Mouse (Mus musculus): ENCODE measurements around the gene Hsf2bp.

DNA sequence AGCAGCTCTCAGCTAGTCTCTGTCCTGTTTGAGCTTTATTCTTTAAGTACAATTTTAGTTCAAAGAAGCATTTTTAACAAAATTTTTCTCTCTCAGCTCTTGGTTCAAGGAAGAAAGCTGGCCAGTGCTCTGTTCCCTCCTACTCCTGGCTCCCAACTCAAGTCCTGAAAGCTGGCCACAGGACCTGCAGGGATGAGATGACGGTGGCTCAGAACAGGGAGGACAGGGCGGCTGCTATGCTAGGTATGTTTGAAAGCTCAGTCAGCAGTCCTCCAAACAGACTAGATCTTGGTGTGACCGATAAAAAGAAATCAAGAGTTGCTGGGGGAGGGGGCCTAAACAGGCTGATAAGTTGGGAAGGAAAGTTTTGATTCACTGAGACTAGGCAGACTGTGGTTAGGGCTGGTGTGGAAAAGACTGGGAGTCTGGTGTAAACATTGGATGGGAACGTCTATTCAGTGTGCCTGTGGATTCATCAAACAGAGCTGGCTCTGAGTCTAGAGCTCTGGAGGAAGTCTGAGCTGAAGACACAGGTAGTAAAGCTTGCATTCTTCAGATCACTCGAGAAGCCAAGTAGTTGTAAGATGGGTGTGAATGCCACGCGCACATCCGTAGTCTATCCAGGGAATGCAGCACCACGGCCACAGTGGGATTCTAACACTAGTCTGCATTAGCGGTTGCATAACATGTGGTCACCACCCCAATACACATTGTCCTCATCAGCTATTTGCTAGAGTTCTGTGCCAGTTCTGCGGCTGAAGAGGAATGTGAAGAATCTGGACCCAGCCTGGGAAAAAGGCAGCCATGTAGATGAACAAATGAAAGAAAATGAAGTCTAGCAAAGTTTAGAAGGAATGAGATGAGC, 53.6 kb downstream of the Hsf2bp start:
- peak; percentile 81 for TF ChIP-seq EP300 (IDR thresholded peaks at IDR 0.05; ENCODE audit: insufficient read depth, low read depth, low read length)
- no peak for TF ChIP-seq CTCF (IDR thresholded peaks at IDR 0.05)
